Mouse (Mus musculus): ENCODE measurements around the gene Chmp6. TPM values are rescaled to one million over a fixed set of nuclear protein-coding genes. Genes with fewer than 3 reads are reported as not detected.

The Chmp6 gene
- polyA plus RNA-seq (2015; fragmentation: Nextera tagmentation; extraction: Ambion mirVana): 80.1 and 82.0 TPM in 2 replicates

DNA sequence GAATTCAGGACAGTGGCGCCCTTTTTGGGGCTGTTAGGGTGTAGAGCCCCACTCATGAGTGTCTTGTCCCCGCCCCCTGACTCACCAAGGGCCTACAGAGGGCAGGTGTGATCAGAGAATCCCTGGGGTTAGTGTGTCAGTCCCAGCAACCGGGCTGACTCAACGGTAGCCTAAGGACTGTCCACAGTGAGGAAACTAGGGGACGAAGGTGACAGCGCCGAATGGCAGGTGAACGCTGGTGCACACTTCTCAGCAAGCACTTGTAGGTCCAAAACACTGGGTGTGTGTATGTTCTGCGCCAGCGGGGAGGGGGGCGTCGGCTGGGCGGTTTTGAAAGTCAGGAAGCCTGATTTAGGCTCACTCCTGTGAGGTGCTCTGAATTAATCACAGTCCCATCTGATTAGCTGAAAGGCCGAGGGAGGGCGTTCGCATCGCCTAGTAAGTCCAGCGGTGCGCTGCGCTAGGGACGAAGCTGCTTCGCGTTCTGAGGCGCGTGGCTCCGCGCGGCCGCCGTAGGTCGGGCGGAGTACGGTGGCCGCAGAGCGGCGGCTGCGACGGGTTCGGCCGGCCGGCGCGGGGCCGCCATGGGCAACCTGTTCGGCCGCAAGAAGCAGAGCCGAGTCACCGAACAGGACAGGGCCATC is at the start of gene Chmp6:
Gene Chmp6, plus strand, starts transcription at position 151 of the 644 bp plus-strand sequence.
- H3K4me2 ChIP-seq (ENCODE audit: low read depth, low read length): peak within 1 kb of the TSS; percentile 64
- peaks cover 14% of the 10 kb centered on the region; the same call in 1 of the 2 replicates for H3K36me3 ChIP-seq (ENCODE audit: control insufficient read depth, insufficient read depth, low read length)
- under 1% methylated on average over 48 of the region's 48 CpGs for WGBS
- peak; percentile 74 for ATAC-seq (ENCODE audit: insufficient read depth, low FRiP score)
- H3K4me3 ChIP-seq (replicated peaks; ENCODE audit: low read length): peak within 1 kb of the TSS; percentile 90
- H3K9ac ChIP-seq (ENCODE audit: low read length): peak within 1 kb of the TSS; percentile 95
- H3K9me3 ChIP-seq (replicated peaks; ENCODE audit: control insufficient read depth, low read length): no peaks in the 10 kb centered on the region
- H3K4me1 ChIP-seq (ENCODE audit: control insufficient read depth, insufficient read depth, low read length): peaks cover 30% of the 10 kb centered on the region
- no peaks in the 10 kb centered on the region for H3K27me3 ChIP-seq (ENCODE audit: control insufficient read depth, insufficient read depth, low read length)
- H3K27ac ChIP-seq (ENCODE audit: low read length): peak within 1 kb of the TSS; percentile 84

DNA sequence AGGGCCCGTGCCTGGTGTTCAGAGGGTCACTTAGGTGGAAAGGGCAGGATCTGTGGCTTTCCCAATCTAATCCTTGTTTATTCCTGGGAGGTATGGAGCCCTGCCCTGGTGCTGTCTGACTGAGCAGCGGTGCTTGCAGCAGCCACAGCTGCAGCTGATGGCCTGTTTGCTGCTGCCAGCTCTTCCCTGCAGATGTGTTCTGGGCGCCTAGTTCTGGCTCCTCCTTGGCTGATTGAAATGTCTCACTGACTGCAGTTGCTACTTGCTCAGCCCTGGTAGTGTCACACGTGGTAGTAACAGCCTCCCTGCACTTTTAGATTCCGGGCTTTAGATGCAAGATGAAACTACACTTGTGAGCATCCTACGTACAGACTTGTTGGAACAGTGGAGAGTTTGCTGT is 46.4 kb upstream of the Chmp6 start:
- H3K9ac ChIP-seq (ENCODE audit: low read length): no peak overlapping the region
- no peaks in the 10 kb centered on the region for H3K9me3 ChIP-seq (replicated peaks; ENCODE audit: control insufficient read depth, low read length)
- no peak overlapping the region for H3K4me3 ChIP-seq (replicated peaks; ENCODE audit: low read length)
- WGBS: 75% methylated on average over 6 of the region's 6 CpGs
- no peaks in the 10 kb centered on the region for H3K36me3 ChIP-seq (ENCODE audit: control insufficient read depth, insufficient read depth, low read length)
- peaks cover 5% of the 10 kb centered on the region; the same call in 1 of the 2 replicates for H3K4me1 ChIP-seq (ENCODE audit: control insufficient read depth, insufficient read depth, low read length)
- no peak for ATAC-seq (ENCODE audit: insufficient read depth, low FRiP score)
- no peak overlapping the region for H3K4me2 ChIP-seq (ENCODE audit: low read depth, low read length)
- H3K27me3 ChIP-seq (ENCODE audit: control insufficient read depth, insufficient read depth, low read length): no peaks in the 10 kb centered on the region
- no peak overlapping the region for H3K27ac ChIP-seq (ENCODE audit: low read length)

DNA sequence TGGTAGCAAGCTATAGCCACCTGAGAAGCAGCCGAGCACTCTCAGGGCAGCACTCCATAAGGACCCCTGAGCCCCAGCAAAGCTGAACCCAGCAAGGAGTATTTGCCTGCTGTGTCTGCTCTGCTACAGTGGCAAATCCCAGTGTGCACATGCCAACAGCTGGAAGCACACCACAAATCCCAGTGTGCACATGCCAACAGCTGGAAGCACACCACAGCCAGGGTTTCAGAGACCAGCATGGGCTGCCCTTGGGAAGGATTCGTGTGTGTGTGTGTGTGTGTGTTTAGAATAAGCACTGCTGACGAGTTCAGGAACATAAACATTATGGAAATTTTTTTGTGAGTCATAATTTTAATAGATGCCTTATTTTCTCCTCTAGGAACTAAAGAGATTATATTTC is 45.1 kb upstream of the Chmp6 start:
- Histone ChIP-seq H3K36me3 (ENCODE audit: control insufficient read depth, insufficient read depth, low read length) (no peaks in the 10 kb centered on the region), H3K9me3 (replicated peaks; ENCODE audit: control insufficient read depth, low read length) (no peaks in the 10 kb centered on the region), H3K4me3 (replicated peaks; ENCODE audit: low read length) (no peak overlapping the region), H3K27ac (ENCODE audit: low read length) (peak overlapping the region; percentile 41; the same call in 1 of the 2 replicates), H3K27me3 (ENCODE audit: control insufficient read depth, insufficient read depth, low read length) (no peaks in the 10 kb centered on the region), H3K4me1 (ENCODE audit: control insufficient read depth, insufficient read depth, low read length) (peaks cover 5% of the 10 kb centered on the region; the same call in 1 of the 2 replicates), H3K9ac (ENCODE audit: low read length) (no peak overlapping the region), H3K4me2 (ENCODE audit: low read depth, low read length) (no peak overlapping the region)
- 59% methylated on average over 3 of the region's 3 CpGs for WGBS
- no peak for ATAC-seq (ENCODE audit: insufficient read depth, low FRiP score)

DNA sequence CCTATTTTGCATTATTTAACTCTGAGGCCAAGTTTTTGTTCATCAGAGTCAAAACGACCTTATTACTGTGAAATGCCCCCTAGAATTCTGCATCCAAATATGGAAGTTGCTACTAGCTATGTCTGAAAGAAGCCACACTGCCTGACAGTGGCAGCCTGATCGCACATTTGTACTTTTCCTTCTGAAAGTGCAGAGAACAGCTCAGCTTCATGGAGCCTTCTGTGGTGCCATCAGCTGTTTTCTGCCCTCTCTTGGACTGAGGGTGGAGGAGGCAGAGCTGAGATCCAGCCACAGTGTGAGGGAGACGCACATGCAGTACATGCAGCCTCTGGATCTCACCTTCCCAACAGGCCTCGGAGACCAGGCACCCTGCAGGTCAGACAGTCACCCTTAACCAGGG is 44.7 kb upstream of the Chmp6 start:
- no peaks in the 10 kb centered on the region for H3K27me3 ChIP-seq (ENCODE audit: control insufficient read depth, insufficient read depth, low read length)
- WGBS: 72% methylated on average over 4 of the region's 4 CpGs
- ATAC-seq (ENCODE audit: insufficient read depth, low FRiP score): no peak
- no peaks in the 10 kb centered on the region for H3K36me3 ChIP-seq (ENCODE audit: control insufficient read depth, insufficient read depth, low read length)
- H3K4me1 ChIP-seq (ENCODE audit: control insufficient read depth, insufficient read depth, low read length): peaks cover 5% of the 10 kb centered on the region; the same call in 1 of the 2 replicates
- no peak overlapping the region for H3K4me3 ChIP-seq (replicated peaks; ENCODE audit: low read length)
- peak overlapping the region; percentile 28; the same call in 1 of the 2 replicates for H3K9ac ChIP-seq (ENCODE audit: low read length)
- H3K4me2 ChIP-seq (ENCODE audit: low read depth, low read length): no peak overlapping the region
- H3K9me3 ChIP-seq (replicated peaks; ENCODE audit: control insufficient read depth, low read length): no peaks in the 10 kb centered on the region
- peak overlapping the region; percentile 83 for H3K27ac ChIP-seq (ENCODE audit: low read length)

DNA sequence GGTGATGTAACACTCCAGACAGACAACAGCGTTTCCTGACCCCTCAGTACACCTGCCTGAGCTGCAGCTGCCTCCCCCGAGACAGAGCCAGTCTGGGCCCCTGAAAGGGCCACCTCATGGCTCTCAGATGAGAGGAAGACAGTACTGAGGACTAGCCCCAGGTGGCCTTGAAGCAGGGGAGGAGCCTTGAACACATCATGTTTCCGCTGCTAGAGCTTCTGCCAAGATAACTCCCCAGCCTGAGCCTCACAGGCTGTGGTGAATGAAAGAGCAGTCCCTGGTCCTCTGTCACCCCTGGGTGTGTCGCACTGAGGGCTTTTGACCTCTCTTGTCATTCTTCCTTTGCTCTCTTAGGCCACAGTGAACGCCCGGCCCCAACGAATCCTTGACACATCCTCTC is 42.1 kb upstream of the Chmp6 start:
- Histone ChIP-seq H3K27me3 (ENCODE audit: control insufficient read depth, insufficient read depth, low read length) (no peaks in the 10 kb centered on the region), H3K4me1 (ENCODE audit: control insufficient read depth, insufficient read depth, low read length) (peaks cover 5% of the 10 kb centered on the region; the same call in 1 of the 2 replicates), H3K36me3 (ENCODE audit: control insufficient read depth, insufficient read depth, low read length) (no peaks in the 10 kb centered on the region), H3K9ac (ENCODE audit: low read length) (no peak overlapping the region), H3K4me3 (replicated peaks; ENCODE audit: low read length) (no peak overlapping the region), H3K9me3 (replicated peaks; ENCODE audit: control insufficient read depth, low read length) (no peaks in the 10 kb centered on the region), H3K27ac (ENCODE audit: low read length) (no peak overlapping the region), H3K4me2 (ENCODE audit: low read depth, low read length) (no peak overlapping the region)
- no peak for ATAC-seq (ENCODE audit: insufficient read depth, low FRiP score)
- 86% methylated on average over 7 of the region's 7 CpGs for WGBS

DNA sequence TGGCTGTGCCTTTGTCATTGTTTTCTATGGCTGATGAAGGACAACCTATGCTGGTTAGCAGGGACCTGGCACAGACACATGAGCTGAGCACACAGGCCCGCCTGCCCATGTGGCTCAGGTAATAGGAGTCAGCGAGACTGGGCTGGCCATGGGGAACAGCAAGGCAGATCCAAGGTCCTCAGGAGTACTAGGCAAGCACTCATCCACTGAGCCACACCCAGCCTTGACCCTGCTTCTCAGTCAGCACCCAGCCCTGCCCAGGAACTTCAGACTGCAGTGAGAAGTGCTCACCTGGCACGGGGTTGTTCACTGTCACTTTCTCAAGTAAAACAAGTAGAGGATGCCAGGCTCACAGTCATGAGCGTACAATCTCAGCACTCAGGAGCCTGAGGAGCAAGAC is 39.6 kb upstream of the Chmp6 start:
- Histone ChIP-seq H3K4me2 (ENCODE audit: low read depth, low read length) (no peak overlapping the region), H3K27me3 (ENCODE audit: control insufficient read depth, insufficient read depth, low read length) (no peaks in the 10 kb centered on the region), H3K9me3 (replicated peaks; ENCODE audit: control insufficient read depth, low read length) (no peaks in the 10 kb centered on the region), H3K27ac (ENCODE audit: low read length) (no peak overlapping the region), H3K36me3 (ENCODE audit: control insufficient read depth, insufficient read depth, low read length) (no peaks in the 10 kb centered on the region), H3K9ac (ENCODE audit: low read length) (no peak overlapping the region), H3K4me3 (replicated peaks; ENCODE audit: low read length) (no peak overlapping the region), H3K4me1 (ENCODE audit: control insufficient read depth, insufficient read depth, low read length) (peaks cover 4% of the 10 kb centered on the region; the same call in 1 of the 2 replicates)
- 88% methylated on average over 4 of the region's 4 CpGs for WGBS
- no peak for ATAC-seq (ENCODE audit: insufficient read depth, low FRiP score)

DNA sequence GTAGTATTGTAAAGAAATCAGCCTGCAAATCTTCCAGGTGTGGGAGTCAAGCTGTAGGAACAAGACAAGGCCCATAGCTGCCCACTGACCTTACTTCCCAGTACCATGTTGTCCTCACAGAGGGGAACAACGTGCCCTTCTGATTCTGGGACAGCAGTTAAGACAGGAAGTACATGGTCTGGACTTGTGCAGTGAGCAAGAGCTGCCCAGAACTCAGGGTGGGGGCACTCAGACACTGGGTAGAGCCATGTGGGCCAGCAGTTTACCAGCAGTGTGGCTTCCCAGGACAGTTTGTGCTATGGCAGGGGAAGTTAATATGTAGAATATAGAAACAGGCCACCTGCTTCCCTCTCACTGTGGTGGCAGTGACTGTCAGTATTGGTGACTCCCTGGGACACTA is 38.4 kb upstream of the Chmp6 start:
- Histone ChIP-seq H3K9ac (ENCODE audit: low read length) (no peak overlapping the region), H3K27ac (ENCODE audit: low read length) (no peak overlapping the region), H3K9me3 (replicated peaks; ENCODE audit: control insufficient read depth, low read length) (no peaks in the 10 kb centered on the region), H3K4me2 (ENCODE audit: low read depth, low read length) (no peak overlapping the region), H3K36me3 (ENCODE audit: control insufficient read depth, insufficient read depth, low read length) (no peaks in the 10 kb centered on the region), H3K4me3 (replicated peaks; ENCODE audit: low read length) (no peak overlapping the region), H3K27me3 (ENCODE audit: control insufficient read depth, insufficient read depth, low read length) (no peaks in the 10 kb centered on the region), H3K4me1 (ENCODE audit: control insufficient read depth, insufficient read depth, low read length) (no peaks in the 10 kb centered on the region)
- no peak for ATAC-seq (ENCODE audit: insufficient read depth, low FRiP score)
- 90% methylated on average over 1 of the region's 1 CpGs for WGBS

DNA sequence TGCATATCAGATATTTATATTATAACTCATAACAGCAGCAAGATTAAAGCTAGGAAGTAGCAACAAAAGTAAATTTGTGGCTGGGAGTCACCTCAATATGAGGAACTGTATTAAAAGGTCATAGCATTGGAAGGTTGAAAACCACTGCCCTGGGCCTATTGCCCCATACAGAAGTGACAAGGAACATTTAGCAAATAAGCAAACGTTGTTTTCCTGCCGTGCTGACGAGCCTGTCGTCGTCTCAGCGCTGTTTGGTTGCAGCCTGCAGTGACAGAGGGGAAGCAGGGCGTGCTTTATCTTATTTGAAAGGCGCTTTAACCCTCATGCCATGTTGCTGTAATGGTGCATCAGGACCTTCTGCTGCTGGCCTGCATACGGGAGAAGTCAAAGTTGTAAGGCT is 37.6 kb upstream of the Chmp6 start:
- Histone ChIP-seq H3K9ac (ENCODE audit: low read length) (no peak overlapping the region), H3K4me3 (replicated peaks; ENCODE audit: low read length) (no peak overlapping the region), H3K27ac (ENCODE audit: low read length) (no peak overlapping the region), H3K9me3 (replicated peaks; ENCODE audit: control insufficient read depth, low read length) (no peaks in the 10 kb centered on the region), H3K36me3 (ENCODE audit: control insufficient read depth, insufficient read depth, low read length) (no peaks in the 10 kb centered on the region), H3K4me1 (ENCODE audit: control insufficient read depth, insufficient read depth, low read length) (no peaks in the 10 kb centered on the region), H3K4me2 (ENCODE audit: low read depth, low read length) (no peak overlapping the region), H3K27me3 (ENCODE audit: control insufficient read depth, insufficient read depth, low read length) (no peaks in the 10 kb centered on the region)
- 79% methylated on average over 9 of the region's 9 CpGs for WGBS
- ATAC-seq (ENCODE audit: insufficient read depth, low FRiP score): no peak

DNA sequence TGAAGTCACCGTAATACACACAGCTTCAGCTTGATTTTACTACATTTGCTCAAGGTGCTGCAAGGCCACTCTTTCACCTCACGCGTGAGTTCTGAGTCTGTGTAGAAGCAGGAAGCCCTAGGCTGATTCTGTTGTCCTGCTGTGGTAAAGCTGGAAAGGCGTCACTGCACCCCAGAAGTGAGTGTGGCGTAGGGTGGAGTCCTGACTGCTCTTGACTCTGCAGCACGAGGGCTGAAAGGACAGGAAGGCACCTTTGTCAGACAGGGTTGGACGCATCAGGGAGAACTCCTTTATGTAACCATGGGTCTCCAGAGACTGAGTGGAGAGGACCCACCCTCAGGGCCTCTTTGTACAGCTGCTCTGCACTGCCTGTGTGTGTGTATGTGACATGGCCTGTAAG is 36.1 kb upstream of the Chmp6 start:
- no peaks in the 10 kb centered on the region for H3K9me3 ChIP-seq (replicated peaks; ENCODE audit: control insufficient read depth, low read length)
- no peaks in the 10 kb centered on the region for H3K4me1 ChIP-seq (ENCODE audit: control insufficient read depth, insufficient read depth, low read length)
- H3K9ac ChIP-seq (ENCODE audit: low read length): no peak overlapping the region
- no peak overlapping the region for H3K4me3 ChIP-seq (replicated peaks; ENCODE audit: low read length)
- no peak overlapping the region for H3K4me2 ChIP-seq (ENCODE audit: low read depth, low read length)
- WGBS: 85% methylated on average over 7 of the region's 7 CpGs
- no peak overlapping the region for H3K27ac ChIP-seq (ENCODE audit: low read length)
- H3K36me3 ChIP-seq (ENCODE audit: control insufficient read depth, insufficient read depth, low read length): no peaks in the 10 kb centered on the region
- no peak for ATAC-seq (ENCODE audit: insufficient read depth, low FRiP score)
- H3K27me3 ChIP-seq (ENCODE audit: control insufficient read depth, insufficient read depth, low read length): no peaks in the 10 kb centered on the region
